Mouse (Mus musculus): ENCODE results near the gene Rab3il1. TPM values are rescaled to one million over a fixed set of nuclear protein-coding genes. Genes with fewer than 3 reads are reported as not detected.

Gene Rab3il1
- polyA plus RNA-seq, 1 experiment from 2014 or later, result 38.1 TPM

- Histone ChIP-seq H3K9me3 (replicated peaks; ENCODE audit: control insufficient read depth, low read length) (no peaks in the 10 kb centered on the region), H3K9ac (ENCODE audit: low read length) (no peak overlapping the region), H3K4me3 (replicated peaks; ENCODE audit: low read length) (no peak overlapping the region), H3K4me1 (ENCODE audit: control insufficient read depth, insufficient read depth, low read length) (peaks cover 8% of the 10 kb centered on the region), H3K4me2 (ENCODE audit: low read depth, low read length) (no peak overlapping the region), H3K27ac (ENCODE audit: low read length) (no peak overlapping the region), H3K36me3 (ENCODE audit: control insufficient read depth, insufficient read depth, low read length) (peaks cover under 1% of the 10 kb centered on the region), H3K27me3 (ENCODE audit: control insufficient read depth, insufficient read depth, low read length) (no peaks in the 10 kb centered on the region)
- ATAC-seq (ENCODE audit: insufficient read depth, low FRiP score), result no peak
- WGBS, result 90% methylated on average over 4 of the region's 4 CpGs
Observed at GRCm38 (mm10) chr19:10052698-10053097, 51.2 kb downstream of the Rab3il1 start.

- no peak for ATAC-seq (ENCODE audit: insufficient read depth, low FRiP score)
- Histone ChIP-seq H3K36me3 (ENCODE audit: control insufficient read depth, insufficient read depth, low read length) (peaks cover 5% of the 10 kb centered on the region), H3K4me3 (replicated peaks; ENCODE audit: low read length) (no peak overlapping the region), H3K9me3 (replicated peaks; ENCODE audit: control insufficient read depth, low read length) (no peaks in the 10 kb centered on the region), H3K27ac (ENCODE audit: low read length) (no peak overlapping the region), H3K27me3 (ENCODE audit: control insufficient read depth, insufficient read depth, low read length) (no peaks in the 10 kb centered on the region), H3K4me2 (ENCODE audit: low read depth, low read length) (no peak overlapping the region), H3K9ac (ENCODE audit: low read length) (no peak overlapping the region), H3K4me1 (ENCODE audit: control insufficient read depth, insufficient read depth, low read length) (peaks cover 11% of the 10 kb centered on the region)
- whole genome bisulfite sequencing, result 85% methylated on average over 10 of the region's 10 CpGs
Observed at GRCm38 (mm10) chr19:10053692-10054260, 52.3 kb downstream of the Rab3il1 start.

GRCm38 (mm10) chr19:10054361-10055075 lies 53.0 kb downstream of the Rab3il1 start:
- Histone ChIP-seq H3K27me3 (ENCODE audit: control insufficient read depth, insufficient read depth, low read length) (no peaks in the 10 kb centered on the region), H3K9ac (ENCODE audit: low read length) (no peak overlapping the region), H3K4me2 (ENCODE audit: low read depth, low read length) (no peak overlapping the region), H3K27ac (ENCODE audit: low read length) (no peak overlapping the region), H3K4me1 (ENCODE audit: control insufficient read depth, insufficient read depth, low read length) (peaks cover 6% of the 10 kb centered on the region), H3K9me3 (replicated peaks; ENCODE audit: control insufficient read depth, low read length) (no peaks in the 10 kb centered on the region), H3K4me3 (replicated peaks; ENCODE audit: low read length) (no peak overlapping the region), H3K36me3 (ENCODE audit: control insufficient read depth, insufficient read depth, low read length) (peaks cover 5% of the 10 kb centered on the region)
- ATAC-seq (ENCODE audit: insufficient read depth, low FRiP score), result peak; percentile 20; the same call in 1 of the 2 replicates
- 83% methylated on average over 6 of the region's 6 CpGs for WGBS

GRCm38 (mm10) chr19:10055261-10055660 lies 53.8 kb downstream of the Rab3il1 start:
- ATAC-seq (ENCODE audit: insufficient read depth, low FRiP score), result no peak
- H3K9ac ChIP-seq (ENCODE audit: low read length), result no peak overlapping the region
- no peak overlapping the region for H3K27ac ChIP-seq (ENCODE audit: low read length)
- no peak overlapping the region for H3K4me3 ChIP-seq (replicated peaks; ENCODE audit: low read length)
- 67% methylated on average over 3 of the region's 3 CpGs for WGBS
- H3K27me3 ChIP-seq (ENCODE audit: control insufficient read depth, insufficient read depth, low read length), result no peaks in the 10 kb centered on the region
- peaks cover 3% of the 10 kb centered on the region for H3K4me1 ChIP-seq (ENCODE audit: control insufficient read depth, insufficient read depth, low read length)
- peaks cover 5% of the 10 kb centered on the region for H3K36me3 ChIP-seq (ENCODE audit: control insufficient read depth, insufficient read depth, low read length)
- H3K4me2 ChIP-seq (ENCODE audit: low read depth, low read length), result no peak overlapping the region
- H3K9me3 ChIP-seq (replicated peaks; ENCODE audit: control insufficient read depth, low read length), result no peaks in the 10 kb centered on the region

GRCm38 (mm10) chr19:10055783-10056660 lies 54.6 kb downstream of the Rab3il1 start:
- WGBS, result 81% methylated on average over 22 of the region's 22 CpGs
- Histone ChIP-seq H3K36me3 (ENCODE audit: control insufficient read depth, insufficient read depth, low read length) (peaks cover 5% of the 10 kb centered on the region), H3K9ac (ENCODE audit: low read length) (no peak overlapping the region)

GRCm38 (mm10) chr19:10056686-10057085 lies 55.2 kb downstream of the Rab3il1 start:
- WGBS, result 75% methylated on average over 3 of the region's 3 CpGs
- no peak overlapping the region for H3K4me2 ChIP-seq (ENCODE audit: low read depth, low read length)
- H3K36me3 ChIP-seq (ENCODE audit: control insufficient read depth, insufficient read depth, low read length), result peaks cover 5% of the 10 kb centered on the region
- peaks cover 12% of the 10 kb centered on the region for H3K4me1 ChIP-seq (ENCODE audit: control insufficient read depth, insufficient read depth, low read length)
- H3K4me3 ChIP-seq (replicated peaks; ENCODE audit: low read length), result no peak overlapping the region
- no peak overlapping the region for H3K9ac ChIP-seq (ENCODE audit: low read length)
- ATAC-seq (ENCODE audit: insufficient read depth, low FRiP score), result no peak
- H3K27me3 ChIP-seq (ENCODE audit: control insufficient read depth, insufficient read depth, low read length), result no peaks in the 10 kb centered on the region
- no peak overlapping the region for H3K27ac ChIP-seq (ENCODE audit: low read length)
- H3K9me3 ChIP-seq (replicated peaks; ENCODE audit: control insufficient read depth, low read length), result no peaks in the 10 kb centered on the region

More at GRCm38 (mm10) chr19:10055783-10056660, 54.6 kb downstream of the Rab3il1 start:
- Histone ChIP-seq H3K9me3 (replicated peaks; ENCODE audit: control insufficient read depth, low read length) (no peaks in the 10 kb centered on the region), H3K4me3 (replicated peaks; ENCODE audit: low read length) (no peak overlapping the region), H3K4me2 (ENCODE audit: low read depth, low read length) (no peak overlapping the region), H3K4me1 (ENCODE audit: control insufficient read depth, insufficient read depth, low read length) (peaks cover 8% of the 10 kb centered on the region), H3K27ac (ENCODE audit: low read length) (no peak overlapping the region), H3K27me3 (ENCODE audit: control insufficient read depth, insufficient read depth, low read length) (no peaks in the 10 kb centered on the region)
- no peak for ATAC-seq (ENCODE audit: insufficient read depth, low FRiP score)

- no peak for ATAC-seq (ENCODE audit: insufficient read depth, low FRiP score)
- H3K4me2 ChIP-seq (ENCODE audit: low read depth, low read length), result no peak overlapping the region
- H3K9me3 ChIP-seq (replicated peaks; ENCODE audit: control insufficient read depth, low read length), result no peaks in the 10 kb centered on the region
- peaks cover 12% of the 10 kb centered on the region for H3K4me1 ChIP-seq (ENCODE audit: control insufficient read depth, insufficient read depth, low read length)
- peak overlapping the region; percentile 26; the same call in 1 of the 2 replicates for H3K27ac ChIP-seq (ENCODE audit: low read length)
- H3K27me3 ChIP-seq (ENCODE audit: control insufficient read depth, insufficient read depth, low read length), result no peaks in the 10 kb centered on the region
- 47% methylated on average over 11 of the region's 11 CpGs for WGBS
- H3K4me3 ChIP-seq (replicated peaks; ENCODE audit: low read length), result no peak overlapping the region
- no peak overlapping the region for H3K9ac ChIP-seq (ENCODE audit: low read length)
- peaks cover 5% of the 10 kb centered on the region for H3K36me3 ChIP-seq (ENCODE audit: control insufficient read depth, insufficient read depth, low read length)
Observed at GRCm38 (mm10) chr19:10057486-10058351, 56.2 kb downstream of the Rab3il1 start.

- Histone ChIP-seq H3K36me3 (ENCODE audit: control insufficient read depth, insufficient read depth, low read length) (peaks cover 5% of the 10 kb centered on the region), H3K27me3 (ENCODE audit: control insufficient read depth, insufficient read depth, low read length) (no peaks in the 10 kb centered on the region), H3K27ac (ENCODE audit: low read length) (peak overlapping the region; percentile 26; the same call in 1 of the 2 replicates), H3K9ac (ENCODE audit: low read length) (no peak overlapping the region), H3K4me2 (ENCODE audit: low read depth, low read length) (no peak overlapping the region), H3K4me1 (ENCODE audit: control insufficient read depth, insufficient read depth, low read length) (peaks cover 12% of the 10 kb centered on the region), H3K9me3 (replicated peaks; ENCODE audit: control insufficient read depth, low read length) (no peaks in the 10 kb centered on the region), H3K4me3 (replicated peaks; ENCODE audit: low read length) (no peak overlapping the region)
- no peak for ATAC-seq (ENCODE audit: insufficient read depth, low FRiP score)
- 72% methylated on average over 1 of the region's 1 CpGs for whole genome bisulfite sequencing
Observed at GRCm38 (mm10) chr19:10058352-10058825, 56.9 kb downstream of the Rab3il1 start.

All from stomach, embryonic 16.5 days (tissue).